In genomic region chr16:43443034-43443433, GRCm38 (mm10) we compare ENCODE assay signal across 31 mouse cellular contexts.
DNase-seq lines count a peak whose midpoint lies in the region; ATAC-seq and TF ChIP-seq lines count a peak whose summit lies in the region.
"Had no signal": no experiment of that assay in that cellular context is flagged by ENCODE, and none has a peak within 500 bp of the region (broad histone marks: within the 10 kb centered on the region; RNA-seq: fewer than 3 reads in every experiment).

No protein-coding gene starts in this region.

- H3K27ac ChIP-seq in heart, embryonic 11.5 days (ENCODE audit: low read depth, low read length), result 0 out of 2 replicates have a peak overlapping the region, but pooled peaks have one; percentile 41
- no peak overlapping the region for H3K27ac ChIP-seq in forebrain, embryonic 16.5 days (ENCODE audit: low read length)
- H3K27ac ChIP-seq in midbrain, embryonic 16.5 days (ENCODE audit: low read length), result no peak overlapping the region
- H3K27ac ChIP-seq: embryonic facial prominence, embryonic 13.5 days; hindbrain, embryonic 14.5 days; kidney, postnatal 0 days; limb, embryonic 15.5 days; liver, embryonic 14.5 days had no signal

- 82% methylated on average over 2 of the region's 2 CpGs for WGBS in heart, embryonic 11.5 days (ENCODE audit: insufficient replicate concordance)
- 73% methylated on average over 2 of the region's 2 CpGs for WGBS in forebrain, embryonic 16.5 days
- WGBS in midbrain, embryonic 16.5 days, result 60% methylated on average over 2 of the region's 2 CpGs

- H3K9me3 ChIP-seq in heart, embryonic 11.5 days (replicated peaks; ENCODE audit: control insufficient read depth, low read length), result no peaks in the 10 kb centered on the region
- no peaks in the 10 kb centered on the region for H3K9me3 ChIP-seq in forebrain, embryonic 16.5 days (ENCODE audit: control insufficient read depth, low read length)
- H3K9me3 ChIP-seq in midbrain, embryonic 16.5 days (replicated peaks; ENCODE audit: control insufficient read depth, low read length, poor library complexity, severe bottlenecking), result no peaks in the 10 kb centered on the region
- H3K9me3 ChIP-seq: embryonic facial prominence, embryonic 13.5 days; G1E; limb, embryonic 15.5 days had no signal

- no peaks in the 10 kb centered on the region for H3K36me3 ChIP-seq in heart, embryonic 11.5 days (ENCODE audit: control insufficient read depth, insufficient read depth, low read length)
- no peaks in the 10 kb centered on the region for H3K36me3 ChIP-seq in forebrain, embryonic 16.5 days (ENCODE audit: control insufficient read depth, insufficient read depth)
- no peaks in the 10 kb centered on the region for H3K36me3 ChIP-seq in midbrain, embryonic 16.5 days (ENCODE audit: control insufficient read depth, insufficient read depth, low read length)
- H3K36me3 ChIP-seq: embryonic facial prominence, embryonic 13.5 days; G1E; limb, embryonic 15.5 days had no signal

- TF ChIP-seq POLR2A in brain, embryonic 14.5 days (IDR thresholded peaks at IDR 0.05; ENCODE audit: borderline replicate concordance, extremely low read depth, insufficient read depth, insufficient read length, poor library complexity, severe bottlenecking), result no peak

- intact Hi-C loops in left cerebral cortex, postnatal 10 days (cut with DNase I), result no loop called here

- TF ChIP-seq CTCF in brain, embryonic 14.5 days (IDR thresholded peaks at IDR 0.05; ENCODE audit: borderline replicate concordance, extremely low read depth, insufficient read depth, insufficient read length), result no peak

- DNase-seq in heart, postnatal 4 days, result no peak
- DNase-seq in brain, embryonic 14.5 days (ENCODE audit: low read depth), result peak; percentile 54
- DNase-seq in Muller cell, postnatal 12 days (ENCODE audit: inconsistent ontology term), result no peak
- DNase-seq in left cerebral cortex, postnatal 10 days (ENCODE audit: extremely low spot score in 1 of 2, low spot score in 2 of 2), result no peak
- DNase-seq: adrenal gland, adult 8-10 months; B cell, adult 2 months; cerebellum, adult 2 months; cerebellum, postnatal 25 days; embryo, embryonic 11 days; gastrocnemius, postnatal 10 days; heart, adult 18-20 months; kidney, adult 2 months; layer of hippocampus, adult 9-11 months; left cerebral cortex, postnatal 4 days; lung, embryonic 14.5 days; lung, postnatal 36 days; right cerebral cortex, postnatal 25 days; spleen, adult 18-20 months had no signal

- H3K4me2 ChIP-seq in heart, embryonic 11.5 days, result no peak overlapping the region
- H3K4me2 ChIP-seq in forebrain, embryonic 16.5 days (ENCODE audit: low read length), result no peak overlapping the region
- no peak overlapping the region for H3K4me2 ChIP-seq in midbrain, embryonic 16.5 days (ENCODE audit: low read length)
- H3K4me2 ChIP-seq: embryonic facial prominence, embryonic 13.5 days; hindbrain, embryonic 14.5 days; limb, embryonic 15.5 days; lung, embryonic 14.5 days had no signal

- H3K4me1 ChIP-seq in heart, embryonic 11.5 days (ENCODE audit: control insufficient read depth, insufficient read depth, low read length), result peaks cover 3% of the 10 kb centered on the region; the same call in 1 of the 2 replicates
- no peaks in the 10 kb centered on the region for H3K4me1 ChIP-seq in forebrain, embryonic 16.5 days (replicated peaks; ENCODE audit: control insufficient read depth, insufficient read depth, low read length)
- peaks cover 5% of the 10 kb centered on the region for H3K4me1 ChIP-seq in midbrain, embryonic 16.5 days (ENCODE audit: control insufficient read depth, insufficient read depth, low read length)
- H3K4me1 ChIP-seq: embryonic facial prominence, embryonic 13.5 days; limb, embryonic 15.5 days had no signal

- H3K27me3 ChIP-seq in heart, embryonic 11.5 days (ENCODE audit: control insufficient read depth, insufficient read depth, low read length), result no peaks in the 10 kb centered on the region
- H3K27me3 ChIP-seq in forebrain, embryonic 16.5 days (replicated peaks; ENCODE audit: control insufficient read depth, insufficient read depth, low read length), result no peaks in the 10 kb centered on the region
- no peaks in the 10 kb centered on the region for H3K27me3 ChIP-seq in midbrain, embryonic 16.5 days (ENCODE audit: control insufficient read depth, insufficient read depth, low read depth, low read length)
- H3K27me3 ChIP-seq: CH12.LX; embryonic facial prominence, embryonic 13.5 days; limb, embryonic 15.5 days had no signal

- H3K9ac ChIP-seq in heart, embryonic 11.5 days (ENCODE audit: low read depth, low read length), result no peak overlapping the region
- H3K9ac ChIP-seq in forebrain, embryonic 16.5 days (replicated peaks; ENCODE audit: low read depth, low read length), result no peak overlapping the region
- H3K9ac ChIP-seq in midbrain, embryonic 16.5 days (ENCODE audit: low read depth, low read length), result no peak overlapping the region
- H3K9ac ChIP-seq: embryonic facial prominence, embryonic 13.5 days; hindbrain, embryonic 14.5 days; limb, embryonic 15.5 days; liver, embryonic 14.5 days; lung, embryonic 14.5 days had no signal

- no peak for ATAC-seq in heart, embryonic 11.5 days (replicated peaks; ENCODE audit: insufficient number of reproducible peaks, low FRiP score, low TSS enrichment)
- peak; percentile 68; the same call in 1 of the 2 replicates for ATAC-seq in forebrain, embryonic 16.5 days
- ATAC-seq in midbrain, embryonic 16.5 days, result peak; percentile 76
- ATAC-seq: activated CD4-positive, CD25-positive, alpha-beta regulatory T cell, adult 4 months had no signal

- no peak overlapping the region for H3K4me3 ChIP-seq in heart, embryonic 11.5 days (ENCODE audit: low read depth, low read length)
- H3K4me3 ChIP-seq in forebrain, embryonic 16.5 days (replicated peaks; ENCODE audit: low read length), result no peak overlapping the region
- no peak overlapping the region for H3K4me3 ChIP-seq in midbrain, embryonic 16.5 days (ENCODE audit: low read depth, low read length)
- H3K4me3 ChIP-seq: embryonic facial prominence, embryonic 13.5 days; erythroblast, embryonic 14.5 days; limb, embryonic 15.5 days; myocyte had no signal
